Mouse (Mus musculus) spleen, postnatal 14 days (tissue): Measurements from ENCODE around the gene Srpk2.
"Not testable (repeated sequence)": the region's sequence is repeated elsewhere in the genome, so short reads cannot be mapped to it uniquely, and the experiment has no call there.

Experiments used
- DNase-seq, 2 experiments: peaks; one replicate each; pipeline ENCODE4 v3.0.0; 2021 to 2022; ENCODE audit warnings: low spot score in 2 of 2

Srpk2 gene

DNA sequence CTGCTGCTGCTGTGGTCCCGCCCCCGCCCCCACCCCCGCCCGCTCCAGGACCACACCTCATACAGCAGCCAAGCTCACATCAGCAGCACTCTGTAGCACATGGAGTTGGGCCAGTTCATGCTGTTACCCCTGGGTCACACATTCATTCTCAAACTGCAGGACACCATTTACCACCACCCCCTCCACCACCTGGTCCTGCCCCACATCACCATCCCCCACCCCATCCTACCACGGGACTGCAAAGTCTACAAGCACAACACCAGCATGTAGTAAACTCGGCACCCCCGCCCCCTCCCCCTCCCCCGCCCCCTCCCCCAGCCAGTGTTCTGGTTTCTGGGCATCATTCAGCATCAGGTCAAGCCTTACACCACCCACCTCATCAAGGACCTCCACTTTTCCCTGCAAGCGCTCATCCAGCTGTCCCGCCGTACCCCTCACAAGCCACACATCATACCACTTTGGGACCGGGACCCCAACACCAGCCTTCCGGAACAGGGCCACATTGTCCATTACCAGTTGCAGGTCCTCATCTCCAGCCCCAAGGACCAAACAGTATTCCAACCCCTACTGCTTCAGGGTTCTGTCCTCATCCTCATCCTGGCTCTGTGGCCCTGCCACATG lies 182.0 kb downstream of the Srpk2 start:
- no peak for DNase-seq

DNA sequence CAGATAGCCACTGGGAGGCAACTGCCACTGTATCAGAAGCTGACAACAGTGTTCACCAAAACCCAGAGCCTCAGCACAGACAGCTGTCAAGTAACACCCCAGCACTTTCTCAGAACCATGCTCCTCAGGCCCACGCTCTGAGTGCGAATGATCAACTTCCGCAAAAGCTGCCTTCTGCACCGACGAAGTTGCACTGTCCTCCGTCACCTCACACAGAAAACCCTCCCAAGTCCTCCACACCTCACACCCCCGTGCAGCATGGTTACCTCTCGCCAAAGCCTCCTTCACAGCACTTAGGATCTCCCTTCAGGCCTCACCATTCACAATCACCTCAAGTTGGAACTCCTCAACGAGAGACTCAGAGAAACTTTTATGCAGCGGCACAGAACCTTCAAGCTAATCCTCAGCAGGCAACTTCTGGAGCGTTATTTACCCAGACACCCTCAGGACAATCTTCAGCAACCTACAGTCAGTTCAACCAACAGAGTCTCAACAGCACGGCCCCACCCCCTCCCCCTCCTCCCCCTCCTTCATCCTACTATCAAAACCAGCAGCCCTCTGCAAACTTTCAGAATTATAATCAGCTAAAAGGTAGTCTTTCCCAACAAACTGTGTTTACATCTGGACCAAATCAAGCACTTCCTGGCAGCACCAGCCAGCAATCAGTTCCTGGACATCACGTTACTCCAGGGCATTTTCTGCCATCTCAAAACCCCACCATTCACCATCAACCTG lies 182.7 kb downstream of the Srpk2 start:
- no peak for DNase-seq

DNA sequence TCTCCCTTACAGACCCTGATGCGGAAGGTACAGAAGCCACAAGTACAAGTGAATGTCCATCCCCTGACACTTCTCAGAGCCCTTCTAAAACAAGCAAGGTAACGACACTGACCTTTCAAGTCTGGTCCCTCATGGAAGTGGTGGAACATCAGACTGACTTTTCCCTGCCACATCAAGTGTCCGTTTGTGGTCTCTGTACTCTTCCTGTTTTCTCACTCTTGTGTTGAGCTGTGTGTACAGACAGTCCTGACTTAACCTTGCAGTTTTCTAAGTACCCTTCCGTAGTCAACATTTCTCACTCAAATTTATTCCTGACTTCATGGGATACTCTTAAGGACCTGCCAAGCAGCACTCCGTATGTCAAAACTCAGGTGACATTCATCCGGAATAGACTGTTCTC lies 183.7 kb downstream of the Srpk2 start:
- DNase-seq = no peak

DNA sequence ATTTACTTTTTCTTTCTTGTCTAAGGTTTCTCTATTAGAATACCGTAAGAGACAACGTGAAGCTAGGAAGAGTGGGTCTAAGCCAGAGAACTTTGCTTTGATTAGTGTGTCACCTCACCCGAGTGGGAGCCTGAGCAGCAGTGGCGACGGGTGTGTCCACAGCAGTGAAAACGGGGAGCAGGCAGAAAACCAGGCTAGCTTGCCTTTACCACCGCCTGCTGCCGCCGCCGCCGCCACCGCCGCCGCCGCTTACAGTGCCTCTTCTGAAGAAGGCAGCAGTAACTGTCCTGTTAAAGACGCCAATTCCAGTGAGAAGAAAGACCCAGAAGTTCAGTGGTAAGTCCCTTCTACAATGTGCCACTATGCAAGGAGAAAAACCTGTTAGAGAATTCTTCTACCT lies 185.2 kb downstream of the Srpk2 start:
- DNase-seq = no peak

DNA sequence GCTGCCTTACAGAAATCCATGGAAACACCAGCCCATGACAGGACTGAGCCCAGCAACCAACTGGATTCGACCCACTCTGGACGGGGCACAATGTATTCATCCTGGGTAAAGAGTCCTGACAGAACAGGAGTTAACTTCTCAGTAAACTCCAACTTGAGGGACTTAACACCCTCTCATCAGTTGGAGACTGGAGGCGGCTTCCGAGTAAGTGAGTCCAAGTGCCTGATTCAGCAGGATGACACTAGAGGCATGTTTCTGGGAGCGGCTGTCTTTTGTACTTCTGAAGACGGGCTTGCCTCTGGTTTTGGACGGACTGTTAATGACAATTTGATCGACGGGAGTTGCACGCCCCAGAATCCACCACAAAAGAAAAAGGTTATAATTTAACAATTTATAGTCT lies 186.5 kb downstream of the Srpk2 start:
- no peak for DNase-seq

DNA sequence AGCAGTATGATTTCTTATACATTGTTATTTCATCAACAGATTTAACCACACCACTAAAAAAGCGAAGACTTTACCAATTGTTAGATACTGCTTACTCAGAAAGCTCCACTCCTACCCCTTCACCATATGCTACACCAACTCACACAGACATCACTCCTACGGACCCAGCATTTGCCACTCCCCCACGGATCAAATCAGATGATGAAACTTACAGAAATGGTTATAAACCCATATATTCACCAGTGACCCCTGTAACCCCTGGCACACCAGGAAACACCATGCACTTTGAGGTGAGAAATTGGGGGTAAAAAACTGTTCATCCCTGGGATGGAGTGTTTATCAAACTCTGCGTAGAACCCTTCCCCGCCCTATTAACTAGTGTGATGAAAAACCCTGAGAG lies 187.5 kb downstream of the Srpk2 start:
- no peak for DNase-seq

DNA sequence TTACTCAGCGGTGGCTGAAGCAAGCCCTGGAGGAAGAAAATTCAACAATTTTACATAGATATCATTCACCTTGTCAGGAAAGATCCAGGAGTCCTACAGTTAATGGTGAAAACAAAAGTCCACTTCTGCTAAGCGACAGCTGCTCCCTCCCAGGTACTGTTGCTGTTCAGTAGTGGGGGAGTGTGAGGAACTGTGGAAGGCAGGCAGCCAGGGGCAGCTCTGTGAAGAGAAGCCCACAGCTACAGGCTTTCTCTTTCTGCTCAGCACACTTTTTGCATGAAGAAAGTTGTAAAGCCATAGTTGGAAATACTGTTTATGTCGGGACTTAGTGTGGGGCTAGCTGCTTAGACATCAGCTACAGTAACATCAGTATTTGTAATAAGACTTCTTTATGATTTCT lies 188.0 kb downstream of the Srpk2 start:
- DNase-seq = no peak

DNA sequence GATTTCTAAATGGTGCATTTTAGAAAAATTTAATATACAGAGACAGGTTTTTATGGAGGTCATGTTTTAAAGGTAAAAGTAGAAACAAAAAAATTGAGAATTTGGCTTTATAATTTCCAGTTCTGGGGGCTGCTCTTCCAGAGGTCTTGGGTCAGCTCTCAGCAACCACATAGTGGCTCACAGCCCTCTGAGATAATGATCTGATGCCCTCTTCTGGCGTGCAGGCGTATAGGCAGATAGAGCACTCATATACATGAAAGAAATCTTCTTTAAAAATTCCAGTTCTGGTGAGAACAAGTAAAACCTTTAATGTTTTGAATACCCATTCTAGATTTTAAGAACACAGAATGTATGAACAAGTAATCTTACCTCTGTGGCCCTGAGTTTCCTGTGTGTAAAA lies 193.6 kb downstream of the Srpk2 start:
- no peak for DNase-seq

DNA sequence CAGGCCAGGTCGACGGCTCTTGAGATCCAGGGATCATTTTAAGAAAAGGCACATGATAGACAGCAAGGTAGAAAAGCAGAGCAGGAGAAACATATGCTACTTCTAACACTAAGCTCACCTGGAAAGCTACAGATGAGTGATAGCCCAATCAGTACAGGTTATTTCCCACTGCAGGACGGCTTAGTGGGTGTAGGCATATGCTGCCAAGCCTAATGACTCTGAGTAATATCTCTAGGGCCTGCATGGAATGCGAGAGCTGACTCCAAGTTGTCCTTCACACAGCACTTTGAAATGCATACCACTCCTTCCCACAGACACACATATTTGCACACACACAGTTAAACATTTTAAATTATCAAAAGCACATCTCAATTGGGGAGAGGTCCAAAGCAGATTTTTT lies 195.2 kb downstream of the Srpk2 start:
- no peak for DNase-seq

DNA sequence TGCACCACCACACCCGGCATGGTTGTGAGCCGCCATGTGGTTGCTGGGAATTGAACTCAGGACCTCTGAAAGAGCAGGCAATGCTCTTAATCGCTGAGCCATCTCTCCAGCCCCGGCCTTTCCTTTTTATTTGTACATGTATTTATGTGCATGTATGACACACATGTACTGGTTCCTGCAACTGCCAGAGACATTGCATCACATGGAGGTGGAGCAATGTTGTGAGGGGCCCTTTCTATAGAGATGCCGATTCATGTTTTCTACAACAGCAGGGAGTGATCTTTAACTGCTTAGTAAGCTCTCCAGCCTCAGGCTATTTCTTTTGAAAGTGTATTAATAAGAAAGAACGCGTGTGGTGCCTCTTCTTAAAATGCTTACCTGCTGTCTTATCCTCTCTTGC lies 200.6 kb downstream of the Srpk2 start:
- no peak for DNase-seq

DNA sequence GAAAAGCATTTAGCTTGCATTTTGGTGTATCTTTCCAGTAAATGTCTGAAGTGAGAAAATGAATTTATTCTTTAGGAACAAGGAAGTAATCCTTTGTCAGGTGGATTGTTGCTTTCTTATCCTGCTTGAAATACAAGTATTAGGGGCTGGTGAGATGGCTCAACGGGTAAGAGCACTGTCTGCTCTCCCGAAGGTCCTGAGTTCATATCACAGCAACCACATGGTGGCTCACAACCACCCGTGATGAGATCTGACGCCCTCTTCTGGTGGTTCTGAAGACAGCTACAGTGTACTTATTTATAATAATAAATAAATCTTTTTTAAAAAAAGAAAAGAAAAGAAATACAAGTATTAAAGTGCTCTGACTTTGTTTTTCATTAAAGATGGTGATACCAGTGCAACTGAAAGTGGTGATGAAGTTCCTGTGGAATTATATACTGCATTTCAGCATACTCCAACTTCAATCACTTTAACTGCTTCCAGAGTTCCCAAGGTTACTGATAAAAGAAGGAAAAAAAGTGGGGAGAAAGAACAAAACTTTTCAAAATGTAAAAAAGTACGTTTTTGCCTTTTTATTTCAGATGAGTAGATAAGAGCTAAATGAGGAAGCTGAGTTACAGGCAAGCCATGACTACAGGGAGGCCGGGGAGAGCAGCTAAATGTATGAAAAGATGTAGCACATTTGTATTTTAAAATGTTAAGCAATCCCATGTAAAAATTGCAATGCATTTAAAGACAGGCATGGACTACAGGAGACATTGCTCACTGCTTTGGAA lies 211.1 kb downstream of the Srpk2 start:
- DNase-seq = peak in 1 of 2 experiments; percentile 7

DNA sequence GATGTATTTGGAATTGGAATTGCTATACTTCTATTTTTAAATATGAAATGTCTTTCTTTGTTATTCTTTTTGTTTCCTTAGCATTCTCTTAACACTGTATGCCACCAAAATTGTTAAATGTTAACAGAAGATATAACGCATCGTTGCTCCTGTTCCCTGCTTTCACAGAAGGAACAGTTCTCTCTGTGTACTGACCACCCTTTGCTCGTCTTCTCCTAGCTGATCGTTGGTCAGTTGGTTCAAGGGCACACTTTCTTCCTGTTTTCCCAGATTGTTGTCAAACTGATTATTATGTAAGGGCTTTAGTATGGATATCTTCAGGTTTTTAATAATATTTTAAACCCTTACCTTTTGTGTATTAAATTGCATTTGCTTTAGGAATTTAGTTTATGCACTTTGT lies 217.9 kb downstream of the Srpk2 start:
- no peak for DNase-seq

DNA sequence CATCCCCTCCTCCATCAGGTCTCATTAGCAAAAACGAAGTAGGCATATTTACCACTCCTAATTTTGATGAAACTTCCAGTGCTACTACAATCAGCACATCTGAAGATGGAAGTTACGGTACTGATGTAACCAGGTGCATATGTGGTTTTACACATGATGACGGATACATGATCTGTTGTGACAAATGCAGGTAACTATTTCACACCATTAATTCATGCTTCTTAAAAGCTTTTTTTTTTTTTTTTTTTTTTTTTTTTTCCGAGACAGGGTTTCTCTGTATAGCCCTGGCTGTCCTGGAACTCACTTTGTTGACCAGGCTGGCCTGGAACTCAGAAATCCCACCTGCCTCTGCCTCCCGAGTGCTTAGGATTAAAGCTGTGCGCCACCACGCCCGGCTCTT lies 219.7 kb downstream of the Srpk2 start:
- DNase-seq = no peak

DNA sequence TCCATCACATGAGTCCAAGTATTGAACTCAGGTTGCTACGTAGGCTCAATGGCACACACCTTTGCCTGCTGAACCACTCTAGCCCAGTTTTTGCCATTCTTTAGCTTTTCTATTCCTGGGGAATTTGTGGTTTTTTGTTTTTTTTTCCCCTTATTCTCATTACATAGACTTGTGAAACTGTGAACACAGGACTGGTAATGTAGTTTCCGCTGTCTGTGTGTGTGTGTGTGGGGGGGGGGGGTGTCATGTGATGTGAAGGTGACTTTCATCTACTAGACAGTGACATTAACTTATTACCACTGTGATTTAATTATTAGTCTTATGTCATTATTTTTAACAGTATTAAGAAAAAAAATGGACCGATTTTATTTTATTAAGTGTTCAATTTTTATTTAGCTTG lies 220.2 kb downstream of the Srpk2 start:
- DNase-seq = no peak

DNA sequence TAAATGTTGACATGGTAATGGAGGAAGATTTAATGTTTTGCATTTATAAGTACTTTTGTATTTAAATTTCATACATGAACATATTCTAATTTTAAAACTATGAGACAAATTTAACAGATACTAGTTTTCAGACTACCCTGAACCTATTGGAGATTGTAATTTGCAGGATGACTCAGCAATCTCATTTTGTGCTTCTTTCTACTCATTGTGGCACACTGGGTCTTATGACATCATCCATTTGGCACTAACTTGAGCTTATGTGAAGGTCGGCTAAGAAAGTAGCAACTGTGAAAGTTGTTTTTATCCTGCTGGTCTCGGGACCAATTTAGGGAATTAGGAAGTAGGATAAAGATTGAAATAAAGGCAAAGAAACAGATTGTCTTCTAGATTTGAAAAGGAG lies 222.7 kb downstream of the Srpk2 start:
- no peak for DNase-seq

DNA sequence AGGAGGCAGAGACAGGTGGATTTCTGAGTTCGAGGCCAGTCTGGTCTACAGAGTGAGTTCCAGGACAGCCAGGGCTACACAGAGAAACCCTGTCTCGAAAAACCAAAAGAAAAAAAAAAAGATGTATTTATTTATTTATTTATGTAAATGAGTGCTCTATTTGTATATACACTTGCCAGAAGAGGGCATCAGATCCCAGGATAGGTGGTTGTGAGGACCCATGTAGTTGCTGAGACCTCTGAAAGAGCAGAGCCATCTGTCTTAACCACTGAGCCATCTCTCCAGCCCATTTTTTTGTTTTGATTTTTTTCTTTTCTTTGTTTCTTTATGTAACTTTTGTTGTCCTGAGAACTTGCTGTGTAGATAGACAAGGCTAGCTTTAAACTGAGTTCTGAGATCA lies 230.9 kb downstream of the Srpk2 start:
- not testable (repeated sequence) for DNase-seq
